Mouse (Mus musculus) small intestine, adult 2 months (tissue): ENCODE results near the gene Enpp1.
A peak's percentile ranks its signal among the peaks of the same experiment; 100 is the strongest.

ENCODE experiments used
- CTCF ChIP-seq: fragments of 200-500 bp; IDR thresholded peaks from 2 replicates; pipeline ENCODE4 v1.5.1; 2012; ENCODE audit warnings: low read depth, mild to moderate bottlenecking, control low read depth, inconsistent platforms, low read length, moderate library complexity, mixed read lengths; ENCODE audit not compliant: insufficient replicate concordance, insufficient read length; ENCODE audit errors: extremely low read depth
- POLR2A ChIP-seq: fragments of 200-500 bp; IDR thresholded peaks from 2 replicates; pipeline ENCODE4 v1.6.1; 2012; ENCODE audit warnings: low read depth, mild to moderate bottlenecking, control low read depth, inconsistent platforms, low read length, moderate library complexity

DNA sequence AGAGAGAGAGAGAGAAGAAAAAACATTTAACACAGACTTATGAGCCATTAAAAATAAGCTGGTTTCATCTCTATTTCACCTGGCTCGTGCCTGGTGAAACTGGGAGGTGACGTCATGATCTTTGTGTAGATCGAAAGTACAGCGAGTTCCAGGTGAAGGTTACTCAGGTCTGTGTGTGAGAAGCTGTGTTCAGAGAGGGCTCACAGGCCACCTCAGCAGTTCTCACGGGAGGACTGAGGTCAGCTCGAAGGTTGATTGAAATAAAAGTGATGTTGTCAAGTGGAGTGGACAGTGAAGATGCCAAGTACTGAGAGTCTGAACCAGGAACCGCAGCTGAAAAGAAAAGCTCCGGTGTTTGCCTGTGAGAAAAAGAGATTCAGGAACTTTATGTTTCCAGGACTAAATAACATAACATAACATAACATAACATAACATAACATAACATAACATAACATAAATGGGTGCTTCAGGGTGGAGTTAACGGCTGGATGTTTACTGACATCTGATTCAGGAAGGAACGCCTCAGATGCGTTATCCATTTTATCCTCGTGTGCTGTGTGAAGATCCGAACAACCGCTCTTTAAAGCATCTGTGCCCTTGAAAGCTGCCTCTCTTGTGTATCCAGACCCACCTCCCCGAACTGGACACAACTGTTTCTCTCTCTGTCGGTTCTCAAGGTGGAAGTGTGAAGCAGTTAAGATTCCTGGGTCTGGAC, 41.7 kb upstream of the Enpp1 start:
- TF ChIP-seq POLR2A = no peak
- TF ChIP-seq CTCF = 0 out of 2 replicates have a peak, but pooled peaks have one; percentile 7
